Mouse (Mus musculus): ENCODE results near the gene Chrm4.
A peak's percentile ranks its signal among the peaks of the same experiment; 100 is the strongest.

Gene Chrm4

DNA sequence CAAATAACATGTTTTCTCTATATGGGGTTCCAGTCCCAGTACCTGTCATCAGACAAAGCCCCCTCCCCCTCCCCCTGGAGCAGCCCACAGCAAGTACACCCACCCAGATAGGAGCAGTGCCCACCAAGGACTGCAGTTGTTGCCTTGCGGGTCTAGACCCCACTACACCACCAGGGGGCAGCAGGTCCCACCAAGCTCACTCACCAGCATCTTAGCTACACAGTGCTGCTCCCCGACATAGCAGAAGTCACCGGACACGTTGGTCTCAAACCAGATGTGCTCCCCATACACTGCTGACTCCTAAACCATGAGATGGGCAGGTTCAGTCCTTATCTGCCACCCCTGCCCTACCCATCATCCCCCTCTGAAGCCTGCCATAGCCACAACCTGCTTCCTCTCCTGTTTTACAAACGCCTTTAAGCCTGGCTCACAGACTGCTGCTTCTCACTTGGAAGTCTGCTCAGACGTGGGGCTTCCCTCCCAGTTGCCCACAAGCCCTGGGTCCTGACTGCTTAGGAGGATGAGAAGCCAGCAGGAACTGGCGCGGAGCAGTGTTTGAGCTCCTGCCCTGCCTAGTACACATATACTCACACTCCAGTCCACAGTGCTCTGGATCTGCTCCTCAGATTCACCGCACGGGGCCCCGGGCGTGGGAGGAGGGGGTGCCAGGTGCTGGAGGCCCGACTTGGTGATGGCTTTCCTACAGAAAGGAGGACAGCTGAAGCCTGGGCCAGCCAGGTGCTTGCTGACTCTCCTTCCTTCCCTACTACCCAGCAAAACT, 17.3 kb downstream of the Chrm4 start:
- peak; percentile 78 to 85 for DNase-seq

- DNase-seq: no peak
Measured at GRCm38 (mm10) chr2:91945483-91945882, 18.4 kb downstream of the Chrm4 start, which contains the start of gene Gm9821. TSS of gene Gm9821 (plus strand) at chr2:91945703.

- no peak for DNase-seq
Measured at GRCm38 (mm10) chr2:91946836-91947235, 19.8 kb downstream of the Chrm4 start.

DNA sequence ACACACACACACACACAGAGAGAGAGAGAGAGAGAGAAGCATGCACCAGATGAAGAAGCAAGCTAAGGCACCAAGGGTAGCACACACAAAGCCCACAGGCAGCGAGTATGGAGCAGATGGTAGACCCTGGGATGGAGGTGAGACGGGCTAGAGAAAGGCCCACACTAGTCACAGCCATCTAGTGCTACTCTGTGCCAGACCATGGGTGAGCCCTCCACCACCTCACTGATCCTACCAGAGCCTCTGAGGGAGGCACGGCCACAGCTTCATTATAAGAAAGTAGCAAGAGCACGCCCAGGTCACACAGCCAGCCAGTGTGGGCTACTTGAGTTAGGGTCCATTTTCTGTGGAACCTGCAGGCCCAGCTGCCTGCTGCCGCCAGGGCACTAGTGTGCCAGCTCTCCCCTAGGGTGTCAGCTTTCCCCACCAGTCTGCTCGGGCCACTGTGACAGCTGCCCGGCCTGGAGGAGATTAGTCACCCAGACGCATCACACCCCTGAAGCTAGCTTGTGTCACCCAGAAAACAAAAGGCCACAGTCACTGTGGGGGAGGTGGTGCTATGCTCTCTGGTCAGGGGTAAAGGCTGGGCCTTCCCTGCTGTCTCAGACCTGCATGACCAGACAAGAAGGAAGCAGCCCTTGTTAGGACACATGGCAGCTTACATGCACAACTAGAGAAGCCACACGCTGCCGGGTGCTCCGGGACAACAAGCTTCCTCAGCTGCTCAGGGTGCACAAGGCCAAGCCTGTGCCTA, 20.5 kb downstream of the Chrm4 start:
- peak; percentile 60 to 62 for DNase-seq

DNA sequence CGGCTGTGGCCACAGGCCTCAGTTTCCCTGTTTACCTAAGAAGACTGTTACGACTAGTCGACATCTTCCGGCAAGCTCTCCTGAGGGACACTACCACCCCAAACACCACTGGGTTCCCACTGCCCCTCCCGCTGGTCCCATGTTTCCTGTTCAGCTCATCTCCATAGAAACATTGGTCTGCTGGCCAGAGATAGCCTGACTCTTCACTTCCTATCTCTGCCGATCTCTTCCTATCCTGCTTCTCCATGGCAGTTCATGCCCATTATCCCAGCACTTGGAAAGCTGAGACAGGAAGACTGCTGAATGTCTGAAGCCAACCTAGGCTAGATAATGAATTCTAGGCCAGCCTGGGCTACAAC, 21.1 kb downstream of the Chrm4 start:
- peak in 1 of 2 experiments; percentile 56 for DNase-seq

- DNase-seq: no peak
Measured at GRCm38 (mm10) chr2:91948792-91949241, 21.8 kb downstream of the Chrm4 start.

DNA sequence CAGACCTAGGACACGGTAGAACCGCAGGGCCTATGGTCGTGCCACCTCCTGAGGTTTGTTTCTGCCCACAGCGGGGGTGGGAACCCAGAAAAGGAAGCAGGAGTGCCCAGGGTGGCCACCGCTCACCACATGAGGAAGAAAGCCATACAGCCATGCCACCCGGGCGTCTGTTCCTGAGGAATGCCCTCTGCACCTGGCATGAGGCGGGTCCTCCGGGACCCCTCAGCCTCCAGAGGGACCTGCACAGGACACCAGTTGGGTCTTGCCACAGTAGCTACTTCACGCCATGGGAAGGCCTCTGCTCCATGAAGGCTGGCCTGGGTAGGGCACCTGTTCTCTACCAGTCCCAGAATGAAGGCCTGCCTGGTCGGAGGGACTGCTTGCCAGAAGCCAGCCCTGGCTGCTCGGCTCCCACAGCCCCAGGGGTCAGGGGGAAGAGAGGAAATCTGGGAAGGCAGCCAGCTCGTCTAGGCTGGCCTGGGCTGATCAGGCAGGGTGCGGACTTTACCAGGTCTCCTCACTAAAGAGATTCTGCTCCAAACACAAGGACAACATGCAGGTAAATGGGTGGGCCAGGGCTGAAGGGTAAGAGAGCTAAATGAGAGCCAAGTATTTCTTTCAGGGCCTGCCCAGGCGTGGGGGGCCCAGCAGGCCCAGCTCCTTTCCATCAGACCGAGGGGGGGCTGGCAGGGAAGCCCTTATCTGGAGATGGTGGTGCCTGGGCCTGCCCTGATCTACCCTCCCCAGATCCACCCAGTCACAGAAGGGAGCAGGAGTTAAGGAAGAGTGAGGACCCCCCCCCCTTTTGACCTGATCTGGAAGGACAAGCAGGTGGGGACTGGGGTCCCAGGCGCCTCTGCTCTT, 22.6 kb downstream of the Chrm4 start:
- peak in 1 of 2 experiments; percentile 65 for DNase-seq

DNA sequence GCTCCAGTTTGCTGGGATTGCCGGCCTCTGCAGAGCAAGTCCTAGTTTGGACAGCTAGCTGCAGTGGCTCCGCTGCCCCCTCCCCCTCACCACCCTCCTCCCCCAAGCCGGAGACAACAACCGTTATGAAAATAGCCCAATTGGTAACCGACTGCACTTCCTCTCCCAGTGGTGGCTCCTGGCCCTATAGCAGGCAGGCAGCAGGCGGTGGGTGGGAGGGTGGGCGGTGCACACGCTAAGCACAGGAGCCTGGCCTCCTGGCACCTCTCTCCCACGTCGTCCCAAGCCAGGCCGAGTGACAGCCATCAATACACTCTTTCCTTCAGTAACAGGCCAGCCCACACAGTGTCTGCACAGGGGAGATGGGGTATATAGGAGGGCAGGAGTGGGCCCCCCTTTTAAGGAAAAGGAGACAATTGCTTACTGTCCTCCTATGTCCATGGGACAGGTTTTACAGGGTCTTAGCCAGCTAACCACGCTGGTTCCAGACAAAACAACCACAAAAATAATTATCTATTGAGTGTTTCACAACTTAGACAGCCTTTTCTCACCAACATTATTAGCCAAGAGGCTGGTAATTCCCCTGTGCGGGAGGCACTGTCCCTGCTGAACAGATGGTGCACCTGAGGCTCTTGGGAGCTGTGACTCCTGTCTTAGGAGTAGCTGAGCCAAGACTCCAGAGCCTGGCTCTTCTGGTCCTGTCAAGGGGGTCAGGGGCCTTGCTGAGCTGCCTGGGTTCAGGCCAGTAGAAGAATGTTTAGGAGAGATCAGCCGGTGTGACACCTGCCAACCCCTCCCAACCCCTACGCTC, 23.4 kb downstream of the Chrm4 start:
- DNase-seq: peak; percentile 65 to 71

GRCm38 (mm10) chr2:91953825-91954224, 26.8 kb downstream of the Chrm4 start:
- DNase-seq: peak; percentile 88 to 93

DNA sequence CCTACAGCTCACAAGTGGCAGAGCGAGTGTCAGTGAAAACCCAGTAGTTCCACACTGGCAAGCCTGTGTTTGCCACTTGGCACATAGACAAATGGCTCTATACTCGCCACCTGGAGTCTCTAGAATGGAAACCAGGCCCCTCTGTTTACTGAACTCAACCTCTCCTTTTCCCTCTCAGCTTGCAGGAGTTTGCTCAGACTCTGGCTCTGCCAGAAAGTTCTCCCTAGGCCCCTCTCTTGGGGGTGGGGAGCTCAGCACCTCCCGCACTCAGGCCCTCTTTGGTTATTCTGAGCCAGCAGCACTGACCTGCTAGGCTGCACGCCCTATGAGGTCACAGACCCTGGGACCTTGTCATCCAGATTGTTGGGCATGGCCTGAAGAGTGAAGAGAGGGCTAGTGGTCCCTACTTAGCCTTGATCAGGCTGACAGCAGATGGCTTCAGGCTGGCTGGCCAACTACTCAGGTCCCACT, 28.1 kb downstream of the Chrm4 start:
- no peak for DNase-seq

DNA sequence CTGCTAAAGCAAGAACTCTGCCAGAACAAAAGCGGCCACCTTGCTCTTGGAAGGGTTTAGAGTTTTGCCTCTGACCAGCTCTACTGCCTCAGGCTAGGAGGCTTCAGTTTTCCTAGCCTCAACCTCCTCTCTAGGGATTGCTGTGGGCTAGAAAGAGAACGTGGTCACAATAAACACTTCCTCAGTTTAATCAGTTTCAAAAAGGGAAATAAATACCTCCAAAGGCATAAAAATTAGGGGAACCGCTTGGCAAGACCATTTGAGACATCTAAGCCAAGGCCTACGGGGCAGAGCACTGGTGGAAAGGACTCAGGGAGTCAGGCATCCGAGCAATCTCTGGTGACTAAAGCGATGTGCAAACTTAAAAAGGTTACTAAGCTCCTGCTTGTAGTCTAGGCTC, 28.8 kb downstream of the Chrm4 start:
- DNase-seq: no peak

DNA sequence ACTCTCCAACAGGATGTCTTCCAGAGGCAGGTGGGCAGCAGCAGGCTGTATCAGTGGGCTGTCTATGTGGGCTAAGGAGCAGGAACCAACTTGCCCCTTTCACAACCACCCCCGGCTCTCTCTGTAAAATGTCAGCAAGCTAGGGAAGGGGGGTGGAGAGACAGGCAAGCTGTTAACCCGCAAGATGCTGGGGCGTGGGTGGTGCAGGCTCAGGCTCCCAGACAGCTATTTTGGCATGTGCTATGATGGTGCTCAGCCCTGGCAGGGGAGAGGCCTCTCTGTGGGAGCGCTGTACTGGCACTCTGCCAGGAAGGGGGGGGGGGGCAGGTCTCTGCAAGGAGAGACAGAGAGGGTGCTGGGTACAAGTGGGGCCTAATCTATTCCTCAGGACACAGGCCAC, 30.0 kb downstream of the Chrm4 start:
- peak; percentile 61 to 69 for DNase-seq

GRCm38 (mm10) chr2:91958049-91958448, 31.0 kb downstream of the Chrm4 start:
- DNase-seq: no peak

- peak; percentile 65 to 74 for DNase-seq
Measured at GRCm38 (mm10) chr2:91958701-91959457, 31.8 kb downstream of the Chrm4 start.

DNA sequence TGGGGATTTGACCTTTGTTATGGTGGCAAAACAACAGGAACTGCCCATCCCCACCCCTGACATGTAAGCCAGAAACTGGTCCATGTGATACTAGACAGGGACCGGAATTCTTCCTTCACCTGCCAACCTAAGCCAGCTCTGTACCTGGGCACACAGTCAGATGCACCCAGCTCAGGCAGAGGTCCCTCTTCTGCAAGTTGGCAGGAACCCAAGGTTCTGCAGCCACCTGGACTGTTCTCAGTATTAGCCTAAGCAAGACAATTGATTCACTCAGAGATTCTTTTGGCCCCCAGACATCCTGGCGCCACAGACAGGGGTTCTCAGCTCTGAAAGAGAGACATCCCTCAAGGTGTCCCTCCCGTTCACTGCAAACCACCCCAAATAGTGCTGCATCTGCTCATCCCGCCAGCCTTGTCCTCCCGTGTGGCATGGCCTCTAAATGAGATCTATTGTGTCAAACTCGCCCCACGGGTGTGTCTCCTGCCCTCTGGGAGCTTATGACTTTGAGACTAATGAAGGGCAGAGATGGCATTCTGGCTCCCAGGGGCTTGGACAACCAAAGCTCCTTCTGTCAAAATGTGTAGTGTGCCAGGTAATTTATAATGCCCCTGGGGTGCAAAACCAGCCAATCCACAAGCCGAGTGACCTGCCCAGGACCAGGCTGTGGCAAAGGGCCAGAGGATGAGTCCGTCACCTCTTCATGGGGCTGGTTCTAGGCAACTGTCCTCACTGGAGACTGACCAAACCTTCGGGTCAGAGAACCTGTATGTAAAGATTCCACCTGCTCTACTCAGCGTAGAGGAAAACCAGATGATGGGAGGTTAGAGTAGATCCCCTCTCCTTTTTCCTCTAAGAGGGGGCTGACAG, 32.7 kb downstream of the Chrm4 start:
- no peak for DNase-seq

- no peak for DNase-seq
Measured at GRCm38 (mm10) chr2:91960459-91960858, 33.4 kb downstream of the Chrm4 start.

- no peak for DNase-seq
Measured at GRCm38 (mm10) chr2:91961901-91962761, 35.1 kb downstream of the Chrm4 start.

GRCm38 (mm10) chr2:91962864-91963401, 35.9 kb downstream of the Chrm4 start:
- no peak for DNase-seq

DNA sequence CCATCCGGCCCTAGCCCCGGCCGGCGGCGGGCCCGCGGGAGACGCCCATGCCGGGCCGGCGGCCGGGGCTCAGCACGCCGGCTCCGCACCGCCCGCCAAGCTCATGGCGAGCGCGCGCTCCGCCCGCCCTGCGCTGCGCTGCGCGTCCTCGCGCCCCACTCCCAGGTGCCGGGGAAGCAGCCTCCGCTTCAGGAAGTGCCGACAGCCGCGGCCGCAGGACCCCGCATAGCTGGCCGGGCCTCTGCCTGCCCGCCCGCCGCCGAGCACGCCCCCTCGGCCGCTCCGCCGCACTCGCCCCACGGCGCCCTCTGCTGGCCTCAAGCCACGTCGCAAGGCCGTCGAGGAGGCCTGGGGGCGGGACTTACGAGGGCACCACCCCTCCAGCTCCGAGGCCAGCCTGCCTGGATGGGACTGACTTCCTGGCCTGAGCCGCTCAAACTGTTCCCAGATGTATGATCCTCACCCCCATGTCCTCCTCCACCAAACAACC, 36.4 kb downstream of the Chrm4 start:
- peak; percentile 98 to 99 for DNase-seq
